Mouse (Mus musculus): ENCODE measurements around the gene Mfsd6l. TPM values are rescaled to one million over a fixed set of nuclear protein-coding genes. Genes with fewer than 3 reads are reported as not detected.

Mfsd6l gene
- not detected in 2 replicates for polyA plus RNA-seq (2015; fragmentation: Nextera tagmentation; extraction: Ambion mirVana)

DNA sequence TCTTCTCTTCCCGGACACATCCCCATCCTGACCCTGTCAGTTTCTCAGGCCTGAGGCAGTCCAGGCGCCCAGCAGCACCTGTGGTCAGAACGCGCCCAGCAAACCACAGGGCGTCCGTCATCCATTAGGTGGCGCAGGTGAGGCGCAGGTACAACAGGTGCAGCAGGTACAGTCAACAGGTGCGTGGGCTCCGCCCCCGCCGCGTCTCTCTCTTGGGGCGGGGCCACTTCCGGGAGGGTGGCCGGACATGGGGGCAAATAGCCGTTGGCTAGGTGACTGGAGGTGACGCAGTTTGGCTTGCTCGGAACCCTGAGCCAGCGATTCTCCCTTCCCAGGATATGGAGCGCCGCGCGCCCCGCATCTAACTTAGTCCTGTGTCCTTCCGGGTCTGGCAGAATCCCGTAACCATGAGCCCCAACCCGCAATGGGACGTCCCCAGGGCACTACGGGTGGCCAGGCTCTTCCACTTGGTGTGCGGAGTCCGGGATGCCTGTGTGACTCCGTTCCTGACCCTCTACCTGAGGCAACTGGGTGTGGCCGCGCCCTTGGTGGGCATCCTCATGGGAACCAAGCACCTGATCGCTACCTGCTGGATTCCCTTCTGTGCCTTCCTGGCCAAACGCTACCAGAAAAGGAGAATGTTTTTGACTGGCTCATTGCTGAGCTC, at the start of gene Mfsd6l:
Mfsd6l (plus strand) TSS at position 269 of the 667 bp plus-strand sequence.
- Histone ChIP-seq H3K4me3 (peak within 1 kb of the TSS; percentile 2; the same call in 1 of the 2 replicates), H3K9ac (replicated peaks) (no peak within 1 kb of the TSS)
- 9% methylated on average over 37 of the region's 37 CpGs for WGBS

DNA sequence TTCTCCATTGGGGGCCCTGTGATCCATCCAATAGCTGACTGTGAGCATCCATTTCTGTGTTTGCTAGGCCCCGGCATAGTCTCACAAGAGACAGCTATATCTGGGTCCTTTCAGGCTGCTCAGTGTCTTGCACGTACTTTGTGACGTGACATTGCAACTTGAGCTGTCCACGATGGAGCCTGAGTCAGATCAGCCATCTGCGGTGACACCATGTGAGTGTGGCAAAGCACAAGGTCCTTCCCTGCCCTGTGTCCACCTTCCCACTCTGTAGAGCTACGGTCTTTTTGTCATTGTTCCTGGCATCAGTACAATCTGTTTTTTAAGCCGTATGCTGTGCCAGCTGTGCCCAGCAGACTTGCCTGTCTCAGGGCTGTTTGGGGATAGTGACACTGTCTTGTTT, 48.7 kb upstream of the Mfsd6l start:
- H3K4me1 ChIP-seq: no peaks in the 10 kb centered on the region
- 86% methylated on average over 7 of the region's 7 CpGs for WGBS
- ATAC-seq (replicated peaks): no peak
- H3K9me3 ChIP-seq: no peaks in the 10 kb centered on the region
- H3K27ac ChIP-seq (replicated peaks): no peak overlapping the region
- H3K36me3 ChIP-seq: no peaks in the 10 kb centered on the region
- H3K27me3 ChIP-seq: no peaks in the 10 kb centered on the region
- H3K4me2 ChIP-seq (replicated peaks): no peak overlapping the region
- no peak overlapping the region for H3K4me3 ChIP-seq
- no peak overlapping the region for H3K9ac ChIP-seq (replicated peaks)

More for the DNA sequence above, at the start of gene Mfsd6l:
- Histone ChIP-seq H3K9me3 (no peaks in the 10 kb centered on the region), H3K27ac (replicated peaks) (no peak within 1 kb of the TSS), H3K4me2 (replicated peaks) (peak within 1 kb of the TSS; percentile 22), H3K4me1 (peaks cover 6% of the 10 kb centered on the region; the same call in 1 of the 2 replicates), H3K36me3 (no peaks in the 10 kb centered on the region), H3K27me3 (0 out of 2 replicates have a peak, but pooled peaks cover 3% of the 10 kb centered on the region)
- no peak for ATAC-seq (replicated peaks)

DNA sequence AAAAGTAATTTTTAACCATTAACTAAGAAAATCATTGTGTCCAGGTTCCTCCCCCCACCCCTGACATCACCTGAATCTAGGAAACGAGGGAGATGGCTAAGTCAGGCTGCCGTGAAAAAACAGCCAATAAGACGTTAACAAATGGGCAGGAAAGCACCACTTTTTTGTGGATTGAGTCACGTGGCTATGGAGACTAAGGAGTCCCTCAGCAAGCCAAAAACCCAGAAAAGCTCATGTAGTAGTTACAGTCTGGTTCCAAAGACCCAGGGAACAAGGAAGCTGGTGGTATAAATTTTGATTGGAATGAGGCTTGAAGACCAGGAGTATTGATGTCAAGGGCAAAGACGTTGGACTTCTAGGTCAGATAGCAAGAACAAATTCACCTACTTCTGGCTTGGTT, 47.4 kb upstream of the Mfsd6l start:
- Histone ChIP-seq H3K4me2 (replicated peaks) (no peak overlapping the region), H3K9ac (replicated peaks) (no peak overlapping the region), H3K9me3 (no peaks in the 10 kb centered on the region), H3K27ac (replicated peaks) (no peak overlapping the region), H3K4me1 (no peaks in the 10 kb centered on the region), H3K4me3 (no peak overlapping the region), H3K27me3 (no peaks in the 10 kb centered on the region), H3K36me3 (no peaks in the 10 kb centered on the region)
- 66% methylated on average over 5 of the region's 5 CpGs for WGBS
- ATAC-seq (replicated peaks): no peak

DNA sequence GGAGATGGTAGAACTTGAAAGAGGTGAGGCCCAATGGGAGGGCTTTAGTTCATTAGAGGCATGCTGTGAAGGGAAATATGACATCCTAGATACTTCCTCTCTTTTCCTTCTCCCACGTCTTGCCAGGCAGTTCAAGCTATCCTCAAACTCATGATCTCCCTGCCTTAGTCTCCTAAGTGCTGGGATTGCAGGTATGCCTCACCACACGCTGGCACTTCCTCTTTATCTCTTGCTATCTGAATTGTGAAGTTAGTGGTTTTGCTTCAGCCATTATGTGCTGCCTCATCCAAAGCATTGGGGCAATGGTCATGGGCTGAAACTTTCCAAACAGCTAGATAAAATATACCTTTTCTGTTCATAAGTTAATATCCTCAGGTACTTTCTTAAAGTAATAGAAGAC, 46.8 kb upstream of the Mfsd6l start:
- Histone ChIP-seq H3K9ac (replicated peaks) (no peak overlapping the region), H3K4me1 (no peaks in the 10 kb centered on the region), H3K27me3 (no peaks in the 10 kb centered on the region), H3K9me3 (no peaks in the 10 kb centered on the region), H3K27ac (replicated peaks) (no peak overlapping the region), H3K36me3 (no peaks in the 10 kb centered on the region), H3K4me3 (no peak overlapping the region), H3K4me2 (replicated peaks) (no peak overlapping the region)
- no peak for ATAC-seq (replicated peaks)
- WGBS: 84% methylated on average over 2 of the region's 2 CpGs

DNA sequence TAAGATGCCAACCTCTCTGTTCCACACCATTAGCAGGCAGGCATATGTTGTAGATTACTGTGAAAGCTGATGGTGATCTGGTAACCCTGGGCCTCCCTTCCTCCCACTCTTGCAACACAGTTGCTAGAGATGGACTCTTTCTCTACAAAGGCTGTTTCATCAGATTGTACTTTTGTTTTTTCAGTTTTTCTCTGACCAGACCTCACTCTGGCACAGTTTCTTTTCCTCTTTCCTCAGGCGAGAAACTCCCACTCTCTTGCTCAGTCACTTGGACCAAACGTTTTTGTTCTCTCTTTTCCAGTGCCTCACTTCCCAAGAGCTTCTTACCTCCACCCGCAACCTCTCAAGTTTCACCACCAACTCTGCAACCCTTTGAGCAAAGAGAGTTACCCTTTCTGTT, 42.0 kb upstream of the Mfsd6l start:
- ATAC-seq (replicated peaks): no peak
- 39% methylated on average over 3 of the region's 3 CpGs for WGBS
- H3K9ac ChIP-seq (replicated peaks): no peak overlapping the region

DNA sequence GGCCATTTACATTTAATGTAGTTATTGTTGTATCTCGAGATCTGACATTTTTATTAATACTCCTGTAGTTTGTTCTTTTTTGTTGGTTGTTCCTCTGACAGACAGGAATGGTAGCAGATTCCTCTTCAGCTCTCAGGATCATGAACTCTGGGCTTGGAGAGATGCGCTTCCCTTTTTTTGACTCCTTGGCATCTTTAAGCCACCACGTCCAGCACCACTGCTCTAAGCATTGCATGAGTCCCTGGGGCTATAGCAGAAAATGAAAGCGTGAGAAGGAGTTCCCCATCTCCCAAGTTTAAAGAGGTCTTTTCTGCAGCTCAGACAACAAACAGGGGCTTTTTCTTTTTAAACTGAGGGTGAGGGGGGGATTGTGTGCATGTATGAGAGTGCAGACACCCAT, 36.6 kb upstream of the Mfsd6l start:
- WGBS: 94% methylated on average over 4 of the region's 4 CpGs
- no peak for ATAC-seq (replicated peaks)

More for the DNA sequence above, 42.0 kb upstream of the Mfsd6l start:
- H3K27ac ChIP-seq (replicated peaks): no peak overlapping the region
- no peak overlapping the region for H3K4me2 ChIP-seq (replicated peaks)
- no peaks in the 10 kb centered on the region for H3K9me3 ChIP-seq
- no peaks in the 10 kb centered on the region for H3K36me3 ChIP-seq
- H3K27me3 ChIP-seq: no peaks in the 10 kb centered on the region
- H3K4me3 ChIP-seq: no peak overlapping the region
- no peaks in the 10 kb centered on the region for H3K4me1 ChIP-seq

DNA sequence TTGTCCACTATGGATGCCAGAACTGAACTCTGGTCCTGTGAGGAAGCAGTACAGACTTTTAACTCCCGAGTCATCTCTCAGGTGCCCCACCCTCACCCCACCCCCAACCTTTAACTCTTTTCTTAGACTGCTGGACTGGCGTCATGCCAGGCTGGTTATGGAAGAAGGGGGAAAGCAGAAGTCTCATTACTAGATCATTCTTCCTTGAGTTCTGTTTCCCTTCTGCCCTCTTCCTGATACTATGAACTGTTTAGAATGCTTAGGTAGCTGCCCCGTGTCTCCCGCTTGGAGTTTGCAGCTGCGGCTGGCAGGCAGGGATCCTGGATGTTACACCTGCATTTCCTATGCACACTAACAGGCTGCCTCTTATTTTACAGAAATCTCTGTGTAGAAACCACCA, 36.2 kb upstream of the Mfsd6l start:
- Histone ChIP-seq H3K9ac (replicated peaks) (no peak overlapping the region), H3K27ac (replicated peaks) (no peak overlapping the region), H3K4me2 (replicated peaks) (no peak overlapping the region), H3K4me3 (no peak overlapping the region), H3K4me1 (no peaks in the 10 kb centered on the region), H3K36me3 (no peaks in the 10 kb centered on the region), H3K27me3 (no peaks in the 10 kb centered on the region), H3K9me3 (no peaks in the 10 kb centered on the region)
- no peak for ATAC-seq (replicated peaks)
- 88% methylated on average over 5 of the region's 5 CpGs for WGBS

More for the DNA sequence above, 36.6 kb upstream of the Mfsd6l start:
- Histone ChIP-seq H3K9ac (replicated peaks) (no peak overlapping the region), H3K9me3 (no peaks in the 10 kb centered on the region), H3K27me3 (no peaks in the 10 kb centered on the region), H3K4me1 (no peaks in the 10 kb centered on the region), H3K4me3 (no peak overlapping the region), H3K36me3 (no peaks in the 10 kb centered on the region), H3K4me2 (replicated peaks) (no peak overlapping the region), H3K27ac (replicated peaks) (no peak overlapping the region)

DNA sequence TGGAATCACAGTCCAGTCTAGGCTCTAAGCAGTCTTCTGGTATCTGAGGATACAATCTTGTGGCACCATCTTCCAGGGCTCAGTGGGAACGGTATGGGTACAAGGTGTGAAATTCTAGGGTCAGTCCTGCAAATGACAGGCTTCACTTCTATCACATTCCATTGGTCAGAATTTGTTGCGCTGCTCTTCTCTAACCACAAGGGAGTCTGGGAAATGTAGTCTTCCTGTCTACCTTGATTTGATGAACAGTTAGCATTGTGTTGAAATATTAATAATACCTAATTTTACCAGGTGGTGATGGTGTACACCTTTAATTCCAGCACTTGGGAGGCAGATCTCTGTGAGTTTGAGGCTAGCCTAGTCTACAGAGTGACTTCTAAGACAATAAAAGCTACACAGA, 35.5 kb upstream of the Mfsd6l start:
- Histone ChIP-seq H3K4me3 (no peak overlapping the region), H3K4me1 (no peaks in the 10 kb centered on the region), H3K36me3 (no peaks in the 10 kb centered on the region), H3K27me3 (no peaks in the 10 kb centered on the region), H3K27ac (replicated peaks) (no peak overlapping the region), H3K9ac (replicated peaks) (no peak overlapping the region), H3K4me2 (replicated peaks) (no peak overlapping the region), H3K9me3 (no peaks in the 10 kb centered on the region)
- ATAC-seq (replicated peaks): no peak
- 87% methylated on average over 2 of the region's 2 CpGs for WGBS

DNA sequence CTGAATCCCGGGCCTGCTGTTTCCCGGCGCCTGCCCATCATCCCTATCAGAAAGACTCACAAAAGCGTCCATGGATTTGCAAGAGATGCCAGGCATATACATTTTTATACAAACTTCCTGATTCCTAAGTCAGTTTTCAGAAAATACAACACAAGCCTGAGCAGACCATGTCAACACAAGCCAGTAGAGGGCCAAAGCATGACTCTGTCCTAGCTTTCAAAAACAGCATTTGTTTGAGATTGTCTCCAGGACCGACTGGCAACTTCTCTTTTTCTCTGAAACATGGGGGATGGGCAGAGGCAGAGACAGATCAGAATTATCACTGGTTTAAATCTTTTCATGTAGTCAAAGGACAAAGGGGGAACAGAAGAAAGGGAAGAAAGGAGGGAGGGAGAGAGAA, 34.6 kb upstream of the Mfsd6l start:
- 82% methylated on average over 5 of the region's 5 CpGs for WGBS
- Histone ChIP-seq H3K27ac (replicated peaks) (no peak overlapping the region), H3K4me2 (replicated peaks) (no peak overlapping the region), H3K27me3 (no peaks in the 10 kb centered on the region), H3K9ac (replicated peaks) (no peak overlapping the region), H3K4me1 (no peaks in the 10 kb centered on the region), H3K4me3 (no peak overlapping the region), H3K36me3 (no peaks in the 10 kb centered on the region), H3K9me3 (no peaks in the 10 kb centered on the region)
- ATAC-seq (replicated peaks): no peak

DNA sequence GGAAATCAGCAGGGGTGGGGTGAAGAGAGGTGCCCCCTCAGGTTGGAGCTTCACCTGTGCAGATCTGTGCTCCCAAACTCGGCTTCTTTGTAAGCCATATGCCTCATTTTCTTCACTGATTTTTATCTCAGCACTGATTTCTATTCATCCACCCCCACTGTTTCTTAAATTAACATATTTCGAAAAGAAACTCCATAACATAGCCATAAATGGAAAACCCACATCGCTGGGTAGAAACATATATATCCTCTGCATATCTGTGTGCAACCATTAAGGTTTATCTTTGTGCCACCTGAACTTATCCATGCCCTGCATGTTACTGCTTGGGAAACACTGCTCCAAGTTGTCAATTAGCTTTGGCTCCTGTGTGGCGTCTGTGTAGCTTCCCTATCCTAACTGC, 29.5 kb upstream of the Mfsd6l start:
- WGBS: 75% methylated on average over 4 of the region's 4 CpGs
- H3K36me3 ChIP-seq: no peaks in the 10 kb centered on the region
- H3K27ac ChIP-seq (replicated peaks): no peak overlapping the region

DNA sequence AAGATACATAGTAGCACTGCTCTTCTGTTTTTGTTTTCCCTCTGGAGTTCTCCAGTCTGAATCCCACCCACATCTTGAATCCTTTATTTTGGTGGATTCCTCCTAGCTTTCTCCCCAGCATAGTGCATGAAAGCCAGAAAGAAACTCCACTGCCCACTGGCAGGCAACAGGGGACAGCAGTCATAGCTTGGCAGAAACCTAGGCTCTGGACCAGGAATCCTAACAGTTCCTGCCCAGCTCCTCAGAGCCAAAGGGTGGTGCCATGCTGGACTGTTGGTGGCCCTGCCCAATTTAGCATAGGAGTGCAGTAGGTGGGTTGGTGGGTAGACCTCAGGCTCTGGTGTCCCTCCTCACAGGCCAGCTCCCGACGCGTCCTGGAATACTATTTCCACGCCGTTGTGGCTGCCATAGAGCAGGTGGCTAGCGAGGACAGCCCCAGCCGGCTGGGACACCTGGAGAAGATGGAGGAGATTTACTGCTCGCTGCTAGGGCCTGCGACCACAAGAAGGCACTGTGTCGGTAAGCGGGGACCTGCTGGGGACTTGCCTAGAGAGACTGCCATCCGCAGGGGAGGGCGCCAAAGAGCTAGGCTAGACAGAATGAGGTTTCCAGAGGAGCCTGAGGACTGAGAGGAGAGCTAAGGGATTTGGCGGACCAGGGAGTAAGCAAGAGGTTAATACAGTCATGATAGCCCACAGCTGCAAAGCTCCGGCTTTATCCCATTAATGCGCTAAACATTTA, 24.8 kb upstream of the Mfsd6l start:
- Histone ChIP-seq H3K27me3 (no peaks in the 10 kb centered on the region), H3K4me1 (no peaks in the 10 kb centered on the region), H3K27ac (replicated peaks) (no peak overlapping the region), H3K4me2 (replicated peaks) (no peak overlapping the region), H3K36me3 (no peaks in the 10 kb centered on the region), H3K9ac (replicated peaks) (no peak overlapping the region), H3K9me3 (no peaks in the 10 kb centered on the region), H3K4me3 (no peak overlapping the region)
- 31% methylated on average over 16 of the region's 16 CpGs for WGBS
- no peak for ATAC-seq (replicated peaks)

More for the DNA sequence above, 29.5 kb upstream of the Mfsd6l start:
- ATAC-seq (replicated peaks): no peak
- H3K4me1 ChIP-seq: no peaks in the 10 kb centered on the region
- H3K27me3 ChIP-seq: no peaks in the 10 kb centered on the region
- no peak overlapping the region for H3K9ac ChIP-seq (replicated peaks)
- no peaks in the 10 kb centered on the region for H3K9me3 ChIP-seq
- H3K4me3 ChIP-seq: no peak overlapping the region
- no peak overlapping the region for H3K4me2 ChIP-seq (replicated peaks)

DNA sequence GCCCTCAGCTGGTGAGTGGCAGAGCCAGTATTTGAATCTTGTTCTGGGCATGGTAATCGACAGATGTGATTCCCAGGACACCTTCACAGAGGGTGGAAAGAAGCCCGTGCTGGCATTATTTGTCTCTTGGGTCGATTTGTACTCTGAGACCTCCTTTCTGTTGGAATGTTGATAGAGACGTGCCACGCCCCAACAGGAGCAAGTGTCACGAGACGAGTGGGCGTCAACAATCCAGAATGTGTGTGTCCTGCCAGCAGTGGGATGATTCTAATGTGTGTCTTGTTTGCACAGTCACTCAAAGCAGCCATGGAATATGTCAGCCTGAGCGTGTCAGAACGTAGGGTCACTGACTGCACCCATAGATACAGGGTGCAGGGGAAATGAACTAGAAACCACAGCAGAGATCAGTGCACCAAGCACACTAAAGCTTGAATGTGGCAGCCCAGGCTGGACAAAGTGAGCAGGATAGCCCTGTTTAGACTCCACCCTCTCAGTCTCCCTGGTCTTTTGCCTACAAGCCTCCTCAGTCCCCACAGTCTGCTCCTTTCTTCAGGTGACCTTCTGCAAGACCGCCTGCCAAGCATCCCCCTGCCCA, 23.9 kb upstream of the Mfsd6l start:
- Histone ChIP-seq H3K4me1 (no peaks in the 10 kb centered on the region; the same call in none of the 2 replicates), H3K36me3 (no peaks in the 10 kb centered on the region), H3K27me3 (no peaks in the 10 kb centered on the region), H3K9me3 (no peaks in the 10 kb centered on the region), H3K4me2 (replicated peaks) (no peak overlapping the region), H3K4me3 (no peak overlapping the region), H3K27ac (replicated peaks) (no peak overlapping the region), H3K9ac (replicated peaks) (no peak overlapping the region)
- no peak for ATAC-seq (replicated peaks)
- WGBS: 83% methylated on average over 11 of the region's 11 CpGs
